Mouse (Mus musculus) heart, postnatal 0 days (tissue): Measurements from ENCODE around the gene Pabpc1l. TPM values are rescaled to one million over a fixed set of nuclear protein-coding genes. Genes with fewer than 3 reads are reported as not detected.

Experiments used
- ATAC-seq: fragments of 200-750 bp; cut with Nextera tagmentation; 2 replicates; pipeline ENCODE4 v1.8.0; 2017; ENCODE audit warnings: low read depth, moderate number of reproducible peaks, moderate library complexity; ENCODE audit not compliant: insufficient read depth
- DNase-seq: peaks from one replicate; pipeline ENCODE4 v3.0.0-alpha.2; 2016; ENCODE audit warnings: low spot score
- H3K27ac ChIP-seq: fragments of 300-500 bp; sonication (generic); 2 replicates; pipeline ENCODE4 v1.5.1; 2014; ENCODE audit warnings: low read depth, mild to moderate bottlenecking
- H3K27me3 ChIP-seq: fragments of 300-500 bp; sonication (generic); 2 replicates; pipeline ENCODE4 v1.6.1; 2014; ENCODE audit warnings: low read length, mixed read lengths; ENCODE audit not compliant: control insufficient read depth, insufficient read depth
- H3K36me3 ChIP-seq: fragments of 300-500 bp; sonication (generic); replicated peaks from 2 replicates; pipeline ENCODE4 v1.6.1; 2014; ENCODE audit warnings: low read length, mixed read lengths; ENCODE audit not compliant: control insufficient read depth, insufficient read depth
- H3K4me1 ChIP-seq: fragments of 300-500 bp; sonication (generic); 2 replicates; pipeline ENCODE4 v1.6.1; 2014; ENCODE audit warnings: antibody characterized with exemption; ENCODE audit not compliant: control insufficient read depth, insufficient read depth
- H3K4me2 ChIP-seq: fragments of 300-500 bp; sonication (generic); 2 replicates; pipeline ENCODE4 v1.6.1; 2014; ENCODE audit warnings: low read depth, mild to moderate bottlenecking, low read length, moderate library complexity
- H3K4me3 ChIP-seq: fragments of 300-500 bp; sonication (generic); 2 replicates; pipeline ENCODE4 v1.5.1; 2014; ENCODE audit warnings: low read depth, low read length
- H3K9ac ChIP-seq: fragments of 300-500 bp; sonication (generic); replicated peaks from 2 replicates; pipeline ENCODE4 v1.6.1; 2014; ENCODE audit warnings: low read depth, low read length, mixed read lengths
- H3K9me3 ChIP-seq: fragments of 300-500 bp; sonication (generic); replicated peaks from 2 replicates; pipeline ENCODE4 v1.6.1; 2016; ENCODE audit warnings: low read length; ENCODE audit not compliant: control insufficient read depth
- CTCF ChIP-seq: IDR thresholded peaks from 2 replicates; pipeline ENCODE4 v1.5.1; 2016; ENCODE audit warnings: antibody characterized with exemption, control low read depth, low read depth
- EP300 ChIP-seq: IDR thresholded peaks from 2 replicates; pipeline ENCODE4 v1.6.1; 2016; ENCODE audit warnings: antibody characterized with exemption, low read depth
- WGBS: fragments of 180-500 bp; shearing (Covaris S2); extraction: QIAGEN DNeasy Blood & Tissue Kit; methylation state at CpG from one replicate; pipeline ENCODE4 v1.1.7; 2014; 5-methylcytosine and 5-hydroxymethylcytosine counted together
- polyA plus RNA-seq: library from polyadenylated mRNA; unstranded; fragments of >200 nt; fragmentation: Nextera tagmentation; extraction: Ambion mirVana; gene quantifications from 2 replicates; pipeline ENCODE4 v1.2.1, GENCODE M21; 2015
- total RNA-seq: library from RNA; depleted of rRNA; stranded (reverse); fragments of >200 nt; gene quantifications from 2 replicates; pipeline ENCODE4 v1.2.3, GENCODE M21; 2014; ENCODE audit warnings: low replicate concordance

Gene Pabpc1l
- total and polyA plus RNA-seq, 2 experiments from 2014 or later = 0.56 TPM; not detected in 1

- Histone ChIP-seq H3K27me3 (no peaks in the 10 kb centered on the region), H3K36me3 (peaks cover 47% of the 10 kb centered on the region), H3K4me2 (no peak overlapping the region), H3K9ac (no peak overlapping the region), H3K4me3 (no peak overlapping the region), H3K4me1 (peaks cover 15% of the 10 kb centered on the region), H3K27ac (no peak overlapping the region), H3K9me3 (no peaks in the 10 kb centered on the region)
- ATAC-seq (no peak), DNase-seq (no peak)
- TF ChIP-seq EP300 (no peak), CTCF (no peak)
- 78% methylated on average over 3 of the region's 3 CpGs for WGBS
Measured at GRCm38 (mm10) chr2:164010944-164011343, 14.3 kb upstream of the Pabpc1l start.

DNA sequence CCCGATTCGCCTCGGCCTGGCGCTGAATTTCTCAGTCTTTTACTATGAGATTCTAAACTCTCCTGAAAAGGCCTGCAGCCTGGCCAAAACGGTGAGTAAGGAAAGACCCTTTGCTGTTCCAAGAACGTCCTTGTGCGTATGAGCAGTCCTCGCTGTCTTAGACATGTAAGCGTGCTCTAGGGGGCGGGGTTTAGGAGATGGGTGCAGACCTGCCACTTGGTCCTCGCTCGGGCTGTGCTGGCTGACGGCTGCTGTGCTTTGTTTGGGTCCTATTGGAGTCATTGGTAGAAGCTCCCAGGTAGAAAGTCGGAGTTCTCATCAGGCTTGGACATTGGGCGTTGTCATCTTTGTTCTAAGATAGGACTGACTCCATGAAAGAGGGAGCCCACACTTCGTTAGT is 9.9 kb upstream of the Pabpc1l start:
- DNase-seq (no peak), ATAC-seq (no peak)
- no peak overlapping the region for H3K9ac ChIP-seq
- no peaks in the 10 kb centered on the region for H3K27me3 ChIP-seq
- no peaks in the 10 kb centered on the region for H3K4me1 ChIP-seq
- peaks cover 90% of the 10 kb centered on the region for H3K36me3 ChIP-seq
- 93% methylated on average over 16 of the region's 16 CpGs for WGBS
- H3K4me3 ChIP-seq = no peak overlapping the region
- TF ChIP-seq EP300 (no peak), CTCF (no peak)
- no peak overlapping the region for H3K27ac ChIP-seq
- H3K4me2 ChIP-seq = no peak overlapping the region
- no peaks in the 10 kb centered on the region for H3K9me3 ChIP-seq

DNA sequence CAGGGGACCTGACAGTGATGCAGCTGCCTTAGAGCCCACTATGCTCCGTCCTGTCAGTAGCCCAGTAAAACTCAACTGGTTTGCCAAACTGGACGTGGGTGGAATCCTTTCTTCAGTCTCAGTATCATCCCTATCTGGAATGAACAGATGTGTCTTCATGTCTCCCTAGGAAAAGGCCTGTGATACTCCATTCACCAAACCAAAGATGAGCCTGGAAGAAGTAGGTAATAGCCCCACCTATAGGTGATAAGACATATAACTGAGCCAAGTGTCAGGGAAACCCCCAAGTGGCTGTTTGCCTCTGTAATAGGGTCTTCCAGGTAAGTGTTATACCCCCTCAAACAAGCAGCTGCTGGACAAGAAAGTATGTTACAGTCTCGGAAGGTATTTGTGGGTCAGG is 6.3 kb upstream of the Pabpc1l start:
- Histone ChIP-seq H3K9me3 (no peaks in the 10 kb centered on the region), H3K4me2 (no peak overlapping the region), H3K4me1 (no peaks in the 10 kb centered on the region), H3K9ac (no peak overlapping the region), H3K27ac (no peak overlapping the region), H3K4me3 (no peak overlapping the region), H3K27me3 (no peaks in the 10 kb centered on the region), H3K36me3 (peaks cover 63% of the 10 kb centered on the region)
- DNase-seq = no peak
- no peak for ATAC-seq
- WGBS = 86% methylated on average over 3 of the region's 3 CpGs
- no peak for TF ChIP-seq EP300
- no peak for TF ChIP-seq CTCF

DNA sequence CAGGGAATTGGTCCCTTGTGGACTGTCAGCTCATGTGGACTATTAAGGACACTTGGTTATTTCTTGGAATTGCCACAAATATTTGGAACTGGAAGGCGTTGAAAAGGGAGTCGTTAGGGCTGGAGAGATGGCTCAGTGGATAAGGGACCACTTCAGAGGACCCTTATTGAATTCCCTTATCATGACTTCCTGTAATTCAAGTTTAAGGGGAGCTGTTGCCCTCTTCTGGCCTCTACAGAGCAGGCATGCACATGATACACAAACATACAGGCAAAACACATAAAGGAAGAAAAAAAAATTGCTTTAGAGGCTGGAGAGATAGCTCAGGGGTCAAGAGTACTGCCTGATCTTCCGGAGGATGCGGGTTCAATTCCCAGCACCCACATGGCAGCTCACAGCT is 5.3 kb upstream of the Pabpc1l start:
- Histone ChIP-seq H3K27me3 (no peaks in the 10 kb centered on the region), H3K4me1 (no peaks in the 10 kb centered on the region), H3K4me3 (no peak overlapping the region), H3K4me2 (no peak overlapping the region), H3K27ac (no peak overlapping the region), H3K9me3 (no peaks in the 10 kb centered on the region), H3K9ac (no peak overlapping the region), H3K36me3 (peaks cover 53% of the 10 kb centered on the region)
- TF ChIP-seq CTCF = no peak
- TF ChIP-seq EP300 = no peak
- DNase-seq (no peak), ATAC-seq (no peak)
- WGBS = 68% methylated on average over 4 of the region's 4 CpGs

GRCm38 (mm10) chr2:164022104-164022503 is 3.1 kb upstream of the Pabpc1l start:
- no peak overlapping the region for H3K9ac ChIP-seq
- no peaks in the 10 kb centered on the region for H3K9me3 ChIP-seq
- no peaks in the 10 kb centered on the region for H3K27me3 ChIP-seq
- TF ChIP-seq EP300 = no peak
- no peak for TF ChIP-seq CTCF
- 38% methylated on average over 2 of the region's 2 CpGs for WGBS
- ATAC-seq (no peak), DNase-seq (no peak)
- H3K27ac ChIP-seq = no peak overlapping the region
- no peaks in the 10 kb centered on the region for H3K4me1 ChIP-seq
- no peak overlapping the region for H3K4me3 ChIP-seq
- H3K4me2 ChIP-seq = no peak overlapping the region
- peaks cover 31% of the 10 kb centered on the region for H3K36me3 ChIP-seq

GRCm38 (mm10) chr2:164031147-164031546 is 5.9 kb downstream of the Pabpc1l start:
- 0 out of 2 replicates have a peak, but pooled peaks cover 4% of the 10 kb centered on the region for H3K9me3 ChIP-seq
- H3K36me3 ChIP-seq = no peaks in the 10 kb centered on the region
- H3K4me2 ChIP-seq = no peak overlapping the region
- H3K27ac ChIP-seq = no peak overlapping the region
- H3K9ac ChIP-seq = no peak overlapping the region
- no peaks in the 10 kb centered on the region for H3K27me3 ChIP-seq
- H3K4me1 ChIP-seq = peaks cover 9% of the 10 kb centered on the region
- no peak for DNase-seq
- 65% methylated on average over 10 of the region's 10 CpGs for WGBS
- TF ChIP-seq CTCF (no peak), EP300 (no peak)
- no peak for ATAC-seq
- H3K4me3 ChIP-seq = no peak overlapping the region
